Mouse (Mus musculus) megakaryocyte-erythroid progenitor cell, adult 5-6 weeks (primary cell): ENCODE data around the gene Adamts18. TPM values are rescaled to one million over a fixed set of nuclear protein-coding genes. Genes with fewer than 3 reads are reported as not detected.

ENCODE experiments used
- ATAC-seq: replicated peaks from 2 replicates; pipeline ENCODE4 v1.8.0; 2016; ENCODE audit warnings: mild to moderate bottlenecking, inconsistent platforms; ENCODE audit not compliant: severe bottlenecking, poor library complexity, low FRiP score, low TSS enrichment
- total RNA-seq, 2 experiments: library from RNA; stranded (forward) in 1 of 2; stranded (reverse) in 1 of 2; fragments of 200-1000, 215-1000 nt in 1 of 2; fragments of >200 nt in 1 of 2; fragmentation: Nextera tagmentation in 1 of 2; gene quantifications; 2 replicates each; pipeline ENCODE4 v1.2.3; 2014 to 2017

Adamts18 gene
- total RNA-seq, 2 experiments from 2014 or later = not detected

GRCm38 (mm10) chr8:113673300-113673699, 175.2 kb downstream of the Adamts18 start:
- ATAC-seq = no peak

GRCm38 (mm10) chr8:113672599-113673255, 175.8 kb downstream of the Adamts18 start:
- ATAC-seq = no peak

DNA sequence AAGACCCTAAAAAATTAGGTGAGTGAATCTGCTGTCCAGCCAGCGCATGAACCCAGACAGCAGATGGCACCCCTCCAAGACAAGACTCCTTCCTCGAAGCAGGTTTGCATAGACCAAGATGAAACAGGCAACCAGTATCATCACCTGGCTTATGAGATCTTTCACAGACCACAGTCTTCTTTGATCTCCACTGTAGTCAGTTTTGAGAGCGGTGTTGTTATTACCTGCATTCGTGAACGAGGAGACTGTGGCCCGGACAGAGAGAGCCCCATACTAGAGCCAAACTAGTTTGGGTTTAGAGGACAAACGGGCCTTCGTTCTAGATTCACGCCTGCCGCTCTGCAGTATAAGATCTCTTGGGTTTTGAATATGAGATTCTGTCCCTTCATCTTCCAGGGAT, 178.6 kb downstream of the Adamts18 start:
- ATAC-seq = no peak

- no peak for ATAC-seq
These were observed 181.7 kb downstream of the Adamts18 start for GRCm38 (mm10) chr8:113666714-113667432.

- ATAC-seq = no peak
These were observed 182.6 kb downstream of the Adamts18 start for GRCm38 (mm10) chr8:113665951-113666350.

- ATAC-seq = no peak
These were observed 183.5 kb downstream of the Adamts18 start for GRCm38 (mm10) chr8:113665036-113665435.

DNA sequence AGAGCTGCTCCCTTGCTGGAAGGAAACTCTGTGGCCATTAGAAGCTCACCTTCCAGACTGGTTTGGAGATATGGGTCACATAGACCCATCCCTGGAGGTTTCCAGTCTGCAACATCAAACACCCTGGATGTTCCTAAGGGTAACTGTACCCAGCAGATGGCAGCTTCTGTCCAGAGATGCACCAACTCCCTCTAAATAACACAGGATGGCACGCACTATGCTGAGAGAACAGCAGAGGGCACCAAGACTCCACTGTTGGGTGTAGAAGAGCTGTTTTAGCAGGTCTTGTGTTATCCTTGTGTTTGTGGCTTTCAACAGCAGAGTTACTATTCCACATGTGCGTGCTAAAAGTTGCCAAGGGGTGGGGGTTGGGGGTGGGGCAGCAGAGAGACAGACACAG, 184.0 kb downstream of the Adamts18 start:
- peak; percentile 87 for ATAC-seq

- 0 out of 2 replicates have a peak, but pooled peaks have one; percentile 50 for ATAC-seq
These were observed 188.4 kb downstream of the Adamts18 start for GRCm38 (mm10) chr8:113660128-113660527.

- ATAC-seq = no peak
These were observed 191.7 kb downstream of the Adamts18 start for GRCm38 (mm10) chr8:113656681-113657298.

DNA sequence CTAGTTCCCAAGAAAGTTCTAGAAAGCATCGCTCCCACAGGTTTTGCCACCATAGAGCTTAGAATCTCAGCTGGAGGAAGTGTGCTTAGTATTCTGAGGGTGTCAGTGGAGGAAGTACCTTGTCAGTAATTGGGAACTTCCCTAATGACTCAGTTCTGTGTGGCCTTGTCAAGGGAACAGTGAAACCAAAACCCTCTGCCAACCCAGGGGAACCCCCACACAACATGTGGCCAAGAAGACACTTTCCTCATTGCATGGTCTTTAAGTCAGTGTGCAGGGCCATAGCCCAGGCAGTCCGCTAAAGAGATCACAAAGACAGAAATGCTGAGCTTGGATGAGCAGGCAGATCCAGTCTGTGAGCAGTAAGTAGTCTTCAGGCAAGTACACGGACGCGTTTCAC, 192.4 kb downstream of the Adamts18 start:
- ATAC-seq = no peak

GRCm38 (mm10) chr8:113653151-113653550, 195.4 kb downstream of the Adamts18 start:
- no peak for ATAC-seq

DNA sequence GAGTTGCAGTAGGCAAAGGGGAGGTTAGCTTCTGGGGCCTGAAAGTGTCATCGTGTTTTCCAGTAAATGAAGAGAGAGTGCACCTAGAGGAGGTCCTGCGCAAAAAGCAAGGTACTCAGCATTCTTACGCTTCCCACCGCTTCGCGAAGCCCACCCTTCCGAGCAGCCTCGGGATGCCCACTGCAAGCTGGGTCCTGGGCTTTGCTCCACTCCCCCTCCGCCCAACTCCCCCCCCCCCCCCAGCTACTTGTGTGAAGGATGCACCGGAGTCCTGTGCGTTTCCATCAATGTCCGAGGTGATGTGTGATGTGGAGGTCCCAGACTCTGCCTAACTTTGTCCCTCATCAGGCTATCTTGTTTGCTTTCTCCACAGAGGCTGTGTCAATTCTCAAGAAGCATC, 196.1 kb downstream of the Adamts18 start:
- ATAC-seq = no peak

Other genes starting within 250 kb of the Adamts18 start
- 14.2 and 17.0 TPM in 2 replicates for gene Mon1b, start 213.2 kb downstream of the Adamts18 start, total RNA-seq (2014; fragmentation: Nextera tagmentation)
- 12.2 and 18.0 TPM in 2 replicates for gene Mon1b, start 213.2 kb downstream of the Adamts18 start, total RNA-seq (2017)
- not detected in 2 replicates for gene Syce1l, start 205.5 kb downstream of the Adamts18 start, total RNA-seq (2014; fragmentation: Nextera tagmentation)
- gene Syce1l, start 205.5 kb downstream of the Adamts18 start, total RNA-seq (2017) = not detected in 2 replicates